Mouse (Mus musculus) CH12.LX (cell line): ENCODE measurements at regions not wholly inside any gene's neighbourhood (a gene's known extent, or its start where the extent isn't known, plus 50 kb on each side); places are given as distances from the start of the nearest gene placed in this dataset.

ENCODE experiments used
- DNase-seq: peaks from one replicate; pipeline ENCODE4 v3.0.0-alpha.2; 2013; ENCODE audit errors: extremely low read depth
- H3K27ac ChIP-seq: 2 replicates; pipeline ENCODE4 v1.5.1; 2012; ENCODE audit warnings: low read depth, mild to moderate bottlenecking, control low read depth, moderate library complexity; ENCODE audit not compliant: insufficient read depth
- H3K27me3 ChIP-seq: replicated peaks from 2 replicates; pipeline ENCODE3; 2012; ENCODE audit warnings: inconsistent platforms
- H3K36me3 ChIP-seq, 2 experiments: replicated peaks in 1 of 2; 2 replicates each; pipeline versions ENCODE3 to v1.6.1; 2012; ENCODE audit warnings: inconsistent platforms in 1 of 2, low read length in 1 of 2, mild to moderate bottlenecking in 1 of 2, mixed read lengths in 1 of 2, moderate library complexity in 1 of 2; ENCODE audit not compliant: control insufficient read depth in 1 of 2, insufficient read depth in 1 of 2
- H3K4me1 ChIP-seq, 2 experiments: 2 replicates each; pipeline ENCODE4 v1.6.1; 2012; ENCODE audit warnings: inconsistent platforms in 1 of 2, moderate library complexity in 1 of 2; ENCODE audit not compliant: insufficient read depth in 2 of 2, control insufficient read depth in 1 of 2
- H3K4me2 ChIP-seq: 2 replicates; pipeline ENCODE4 v1.6.1; 2012; ENCODE audit warnings: low read depth, mild to moderate bottlenecking, control low read depth; ENCODE audit not compliant: poor library complexity, insufficient read depth, severe bottlenecking
- H3K4me3 ChIP-seq, 3 experiments: fragments of 150-350 bp in 1 of 3; sonication (generic) in 1 of 3; replicated peaks in 1 of 3; 2 replicates each; pipeline versions ENCODE3 to v1.5.1; 2011 to 2012; ENCODE audit warnings: low read depth in 2 of 3, low read length in 2 of 3, mild to moderate bottlenecking in 2 of 3, moderate library complexity in 2 of 3, control low read depth in 1 of 3, improper control_type of control experiment in 1 of 3, inconsistent platforms in 1 of 3, mixed read lengths in 1 of 3; ENCODE audit not compliant: poor library complexity in 1 of 3
- H3K79me2 ChIP-seq: replicated peaks from 2 replicates; pipeline ENCODE4 v1.6.1; 2012; ENCODE audit warnings: mild to moderate bottlenecking, moderate library complexity; ENCODE audit not compliant: control insufficient read depth, poor library complexity, insufficient read depth, severe bottlenecking; ENCODE audit errors: extremely low read depth
- H3K9ac ChIP-seq: 2 replicates; pipeline ENCODE4 v1.6.1; 2012; ENCODE audit warnings: low read depth, mild to moderate bottlenecking, control low read depth, moderate library complexity; ENCODE audit not compliant: insufficient read depth
- H3K9me3 ChIP-seq: replicated peaks from 2 replicates; pipeline ENCODE3; 2012; ENCODE audit warnings: low read length, inconsistent platforms, mixed read lengths
- BHLHE40 ChIP-seq: IDR thresholded peaks from 2 replicates; pipeline ENCODE4 v1.6.1; 2011; ENCODE audit warnings: mild to moderate bottlenecking, low read depth, low read length, improper control_type of control experiment
- ELF1 ChIP-seq: IDR thresholded peaks from 2 replicates; pipeline ENCODE4 v1.6.1; 2014; ENCODE audit warnings: low read depth, mild to moderate bottlenecking, inconsistent platforms, low read length, improper control_type of control experiment
- ETS1 ChIP-seq: conservative IDR thresholded peaks from 2 replicates; pipeline ENCODE4 v1.6.1; 2012; ENCODE audit warnings: low read depth, mild to moderate bottlenecking, inconsistent platforms, low read length, improper control_type of control experiment, moderate library complexity
- IRF4 ChIP-seq: IDR thresholded peaks from 2 replicates; pipeline ENCODE4 v1.6.1; 2014; ENCODE audit warnings: low read depth, mild to moderate bottlenecking, inconsistent platforms, low read length, improper control_type of control experiment
- JUN ChIP-seq: IDR thresholded peaks from 2 replicates; pipeline ENCODE4 v1.6.1; 2011; ENCODE audit warnings: low read depth, mild to moderate bottlenecking, low read length, improper control_type of control experiment, moderate library complexity; ENCODE audit not compliant: insufficient read depth
- JUND ChIP-seq: conservative IDR thresholded peaks from 2 replicates; pipeline ENCODE4 v1.6.1; 2011; ENCODE audit warnings: low read depth, low read length, improper control_type of control experiment
- KAT2A ChIP-seq: IDR thresholded peaks from 2 replicates; pipeline ENCODE4 v1.6.1; 2012; ENCODE audit warnings: low read length, improper control_type of control experiment, inconsistent platforms; ENCODE audit not compliant: insufficient replicate concordance
- MAFK ChIP-seq: IDR thresholded peaks from 2 replicates; pipeline ENCODE4 v1.6.1; 2011; ENCODE audit warnings: low read length, improper control_type of control experiment; ENCODE audit not compliant: insufficient replicate concordance
- MAX ChIP-seq: IDR thresholded peaks from 2 replicates; pipeline ENCODE4 v1.6.1; 2011; ENCODE audit warnings: low read length, improper control_type of control experiment
- NRF1 ChIP-seq: IDR thresholded peaks from 2 replicates; pipeline ENCODE4 v1.6.1; 2014; ENCODE audit warnings: low read depth, mild to moderate bottlenecking, inconsistent platforms, low read length, improper control_type of control experiment, moderate library complexity
- PAX5 ChIP-seq: IDR thresholded peaks from 2 replicates; pipeline ENCODE4 v1.6.1; 2012; ENCODE audit warnings: low read length, inconsistent platforms, mixed read lengths
- POLR2A ChIP-seq: IDR thresholded peaks from 2 replicates; pipeline ENCODE4 v1.6.1; 2011; ENCODE audit warnings: low read depth, mild to moderate bottlenecking, improper control_type of control experiment, low read length
- RAD21 ChIP-seq: IDR thresholded peaks from 2 replicates; pipeline ENCODE4 v1.6.1; 2011; ENCODE audit warnings: low read depth, mild to moderate bottlenecking, low read length, improper control_type of control experiment, moderate library complexity
- SIN3A ChIP-seq: IDR thresholded peaks from 2 replicates; pipeline ENCODE4 v1.6.1; 2012; ENCODE audit warnings: low read length, improper control_type of control experiment, inconsistent platforms
- SMC3 ChIP-seq: IDR thresholded peaks from 2 replicates; pipeline ENCODE4 v1.6.1; 2011; ENCODE audit warnings: low read depth, low read length, improper control_type of control experiment
- TCF12 ChIP-seq: IDR thresholded peaks from 2 replicates; pipeline ENCODE4 v1.6.1; 2014; ENCODE audit warnings: low read depth, mild to moderate bottlenecking, inconsistent platforms, low read length, improper control_type of control experiment
- UBTF ChIP-seq: IDR thresholded peaks from 2 replicates; pipeline ENCODE4 v1.6.1; 2012; ENCODE audit warnings: low read depth, mild to moderate bottlenecking, inconsistent platforms, low read length, improper control_type of control experiment, moderate library complexity
- USF1 ChIP-seq: IDR thresholded peaks from 2 replicates; pipeline ENCODE4 v1.6.1; 2014; ENCODE audit warnings: low read depth, mild to moderate bottlenecking, inconsistent platforms, low read length, improper control_type of control experiment
- ZC3H11A ChIP-seq: IDR thresholded peaks from 2 replicates; pipeline ENCODE4 v1.6.1; 2012; ENCODE audit warnings: low read depth, mild to moderate bottlenecking, inconsistent platforms, low read length, improper control_type of control experiment
- ZMIZ1 ChIP-seq: IDR thresholded peaks from 2 replicates; pipeline ENCODE4 v1.6.1; 2012; ENCODE audit warnings: low read depth, mild to moderate bottlenecking, inconsistent platforms, low read length, improper control_type of control experiment
- ZNF384 ChIP-seq: IDR thresholded peaks from 2 replicates; pipeline ENCODE4 v1.6.1; 2012; ENCODE audit warnings: low read depth, low read length, improper control_type of control experiment, inconsistent platforms
- dilution Hi-C: fragments of 300-500 bp; cut with MboI; formaldehyde crosslinking; loops from 2 replicates; pipeline ENCODE4 v1.14.3; 2020; ENCODE audit warnings: low sequenced_read_pairs; ENCODE audit not compliant: extremely low pct_unique_long_range_greater_than_20kb, extremely low pct_ligation_motif_present
- in situ Hi-C: fragments of 300-500 bp; cut with MboI; formaldehyde crosslinking; loops from 3 replicates; pipeline ENCODE4 v1.14.3; 2019; ENCODE audit warnings: low sequenced_read_pairs, low pct_ligation_motif_present, low pct_unique_long_range_greater_than_20kb, mixed read lengths

GRCm38 (mm10) chr10:66901873-66902272, 194.1 kb upstream of the Jmjd1c start:
- Histone ChIP-seq H3K27me3 (no peaks in the 10 kb centered on the region), H3K9me3 (no peaks in the 10 kb centered on the region), H3K36me3 (no peaks in the 10 kb centered on the region), H3K27ac (no peak overlapping the region), H3K4me3 (no peak overlapping the region), H3K4me1 (peaks cover 7 to 20% of the 10 kb centered on the region in 2 experiments), H3K4me2 (no peak overlapping the region), H3K79me2 (no peaks in the 10 kb centered on the region)
- DNase-seq, result no peak
- dilution Hi-C loops, result no loop called here
- TF ChIP-seq RAD21 (no peak), IRF4 (no peak), SIN3A (no peak), ZNF384 (no peak), ZC3H11A (no peak), NRF1 (no peak), MAFK (no peak), KAT2A (no peak), BHLHE40 (no peak), TCF12 (no peak), ETS1 (no peak)
- TF ChIP-seq, all 38 proteins: peak for 0
- H3K9ac ChIP-seq, result no peak overlapping the region
- in situ Hi-C loops, result loop anchor here (10.0 to 25.0 kb wide), 2 partner anchors 185 to 403 kb away; partner anchors contain the start of genes Jmjd1c and Reep3

GRCm38 (mm10) chr10:66904552-66905367, 191.2 kb upstream of the Jmjd1c start:
- Histone ChIP-seq H3K4me2 (no peak overlapping the region), H3K4me1 (peaks cover 3 to 17% of the 10 kb centered on the region in 2 experiments), H3K79me2 (no peaks in the 10 kb centered on the region), H3K4me3 (no peak overlapping the region), H3K9me3 (no peaks in the 10 kb centered on the region), H3K27me3 (no peaks in the 10 kb centered on the region), H3K27ac (no peak overlapping the region), H3K36me3 (no peaks in the 10 kb centered on the region), H3K9ac (no peak overlapping the region)
- in situ Hi-C loops, result loop anchor here (10.0 to 25.0 kb wide), 2 partner anchors 183 to 400 kb away; partner anchors contain the start of genes Jmjd1c and Reep3
- TF ChIP-seq ZMIZ1 (no peak), KAT2A (no peak), JUND (no peak), PAX5 (no peak), ELF1 (no peak), USF1 (no peak), MAX (no peak), UBTF (no peak), BHLHE40 (no peak), POLR2A (no peak), JUN (no peak), SMC3 (no peak), MAFK (no peak)
- DNase-seq, result no peak
- dilution Hi-C loops, result no loop called here
